ENCODE assay signal across 8 mouse cellular contexts in genomic region chr9:107478979-107479378, GRCm38 (mm10). TPM values are rescaled to one million over a fixed set of nuclear protein-coding genes. Genes with fewer than 3 reads are reported as not detected.
A peak's percentile ranks its signal among the peaks of the same experiment; 100 is the strongest.
DNase-seq lines count a peak whose midpoint lies in the region; ATAC-seq and TF ChIP-seq lines count a peak whose summit lies in the region.
"Had no signal": no experiment of that assay in that cellular context is flagged by ENCODE, and none has a peak within 500 bp of the region (broad histone marks: within the 10 kb centered on the region; RNA-seq: fewer than 3 reads in every experiment).

No protein-coding gene starts in this region.

- H3K9ac ChIP-seq in lung, postnatal 0 days (replicated peaks; ENCODE audit: low read depth): no peak overlapping the region
- 0 out of 2 replicates have a peak overlapping the region, but pooled peaks have one; percentile 33 for H3K9ac ChIP-seq in embryonic facial prominence, embryonic 13.5 days
- H3K9ac ChIP-seq in limb, embryonic 12.5 days (replicated peaks): no peak overlapping the region; the same call in 1 of the 2 replicates
- no peak overlapping the region for H3K9ac ChIP-seq in stomach, embryonic 16.5 days (ENCODE audit: low read length)

- 38% methylated on average over 5 of the region's 5 CpGs for WGBS in lung, postnatal 0 days
- WGBS in embryonic facial prominence, embryonic 13.5 days: 32% methylated on average over 5 of the region's 5 CpGs
- 36% methylated on average over 5 of the region's 5 CpGs for WGBS in limb, embryonic 12.5 days
- WGBS in stomach, embryonic 16.5 days: 38% methylated on average over 5 of the region's 5 CpGs

- no peak for DNase-seq in lung, postnatal 0 days (ENCODE audit: low spot score)
- no peak for DNase-seq in lung, postnatal 25 days (ENCODE audit: low spot score)
- no peak for DNase-seq in layer of hippocampus, postnatal 10 days (ENCODE audit: low spot score in 2 of 2)
- DNase-seq in c-Kit-positive CD71-positive TER-119-positive erythroid progenitor cells, embryonic 14.5 days (ENCODE audit: low spot score): no peak
- DNase-seq: adrenal gland, postnatal 10 days had no signal

- no peaks in the 10 kb centered on the region for H3K4me1 ChIP-seq in lung, postnatal 0 days (ENCODE audit: insufficient read depth, low read depth, low read length)
- peaks cover 47% of the 10 kb centered on the region for H3K4me1 ChIP-seq in embryonic facial prominence, embryonic 13.5 days
- H3K4me1 ChIP-seq in limb, embryonic 12.5 days (replicated peaks): peaks cover 43% of the 10 kb centered on the region
- peaks cover 6% of the 10 kb centered on the region for H3K4me1 ChIP-seq in stomach, embryonic 16.5 days (ENCODE audit: control insufficient read depth, insufficient read depth, low read length)

- ATAC-seq in lung, postnatal 0 days: no peak
- no peak for ATAC-seq in embryonic facial prominence, embryonic 13.5 days (ENCODE audit: insufficient number of reproducible peaks, insufficient read depth, low FRiP score, low TSS enrichment, low read depth)
- no peak for ATAC-seq in limb, embryonic 12.5 days (ENCODE audit: insufficient number of reproducible peaks, insufficient read depth, low FRiP score, low TSS enrichment, low read depth)
- ATAC-seq in stomach, embryonic 16.5 days (ENCODE audit: insufficient read depth, low FRiP score): no peak

- no peak overlapping the region for H3K27ac ChIP-seq in lung, postnatal 0 days (ENCODE audit: low read length)
- peak overlapping the region; percentile 78 for H3K27ac ChIP-seq in embryonic facial prominence, embryonic 13.5 days
- peak overlapping the region; percentile 89 for H3K27ac ChIP-seq in limb, embryonic 12.5 days
- no peak overlapping the region for H3K27ac ChIP-seq in stomach, embryonic 16.5 days (ENCODE audit: low read length)

- H3K4me2 ChIP-seq in lung, postnatal 0 days (replicated peaks; ENCODE audit: low read depth, low read length): no peak overlapping the region
- peak overlapping the region; percentile 41 for H3K4me2 ChIP-seq in embryonic facial prominence, embryonic 13.5 days
- peak overlapping the region; percentile 43 for H3K4me2 ChIP-seq in limb, embryonic 12.5 days
- 0 out of 2 replicates have a peak overlapping the region, but pooled peaks have one; percentile 29 for H3K4me2 ChIP-seq in stomach, embryonic 16.5 days (ENCODE audit: low read depth, low read length)

- no peaks in the 10 kb centered on the region for H3K9me3 ChIP-seq in lung, postnatal 0 days (ENCODE audit: low read length)
- no peaks in the 10 kb centered on the region for H3K9me3 ChIP-seq in embryonic facial prominence, embryonic 13.5 days
- no peaks in the 10 kb centered on the region for H3K9me3 ChIP-seq in limb, embryonic 12.5 days
- no peaks in the 10 kb centered on the region for H3K9me3 ChIP-seq in stomach, embryonic 16.5 days (replicated peaks; ENCODE audit: control insufficient read depth, low read length)

- no peak for TF ChIP-seq EP300 in lung, postnatal 0 days (IDR thresholded peaks at IDR 0.05)

- H3K36me3 ChIP-seq in lung, postnatal 0 days (ENCODE audit: insufficient read depth, low read length): no peaks in the 10 kb centered on the region
- no peaks in the 10 kb centered on the region for H3K36me3 ChIP-seq in embryonic facial prominence, embryonic 13.5 days
- no peaks in the 10 kb centered on the region for H3K36me3 ChIP-seq in limb, embryonic 12.5 days
- no peaks in the 10 kb centered on the region for H3K36me3 ChIP-seq in stomach, embryonic 16.5 days (ENCODE audit: control insufficient read depth, insufficient read depth, low read length)

- TF ChIP-seq CTCF in lung, postnatal 0 days (IDR thresholded peaks at IDR 0.05): peak; percentile 23; the same call in 1 of the 2 replicates

- no peaks in the 10 kb centered on the region for H3K27me3 ChIP-seq in lung, postnatal 0 days (replicated peaks; ENCODE audit: insufficient read depth, low read length)
- H3K27me3 ChIP-seq in embryonic facial prominence, embryonic 13.5 days: peaks cover 8% of the 10 kb centered on the region; the same call in 1 of the 2 replicates
- H3K27me3 ChIP-seq in limb, embryonic 12.5 days: peaks cover 86% of the 10 kb centered on the region
- H3K27me3 ChIP-seq in stomach, embryonic 16.5 days (ENCODE audit: control insufficient read depth, insufficient read depth, low read length): peaks cover 5% of the 10 kb centered on the region; the same call in 1 of the 2 replicates

- no peak overlapping the region for H3K4me3 ChIP-seq in lung, postnatal 0 days (ENCODE audit: low read depth, low read length)
- peak overlapping the region; percentile 14; the same call in 1 of the 2 replicates for H3K4me3 ChIP-seq in embryonic facial prominence, embryonic 13.5 days
- no peak overlapping the region for H3K4me3 ChIP-seq in limb, embryonic 12.5 days (replicated peaks)
- H3K4me3 ChIP-seq in stomach, embryonic 16.5 days (replicated peaks; ENCODE audit: low read length): 0 out of 2 replicates have a peak overlapping the region, but pooled peaks have one; percentile 13

RNA-seq across cellular contexts. Expression of gene Tmem115, which starts 54.8 kb away (rescaled TPM):
- polyA plus RNA-seq in lung, postnatal 0 days (2015; fragmentation: Nextera tagmentation; extraction: Ambion mirVana): 48.4 and 48.5 TPM in 2 replicates
- 46.2 and 46.9 TPM in 2 replicates for polyA plus RNA-seq in embryonic facial prominence, embryonic 13.5 days (2015; fragmentation: Nextera tagmentation; extraction: Ambion mirVana)
- 47.0 and 47.7 TPM in 2 replicates for polyA plus RNA-seq in limb, embryonic 12.5 days (2016; fragmentation: Nextera tagmentation; extraction: Ambion mirVana)
- 38.1 and 40.2 TPM in 2 replicates for polyA plus RNA-seq in stomach, embryonic 16.5 days (2015; fragmentation: Nextera tagmentation; extraction: Ambion mirVana)
- 10 to 100 TPM; 33.2 to 33.3 TPM for total RNA-seq in layer of hippocampus, postnatal 10 days (2021)

Comparison
In these comparisons a context has a peak if more than half of its experiments do, and no peak if none do; other contexts are left out.
1. H3K27ac ChIP-seq: peak in embryonic facial prominence, embryonic 13.5 days (single experiment) and limb, embryonic 12.5 days (single experiment); none in lung, postnatal 0 days (single experiment) and stomach, embryonic 16.5 days (single experiment).
2. H3K4me3 ChIP-seq: peak in embryonic facial prominence, embryonic 13.5 days (single experiment) and stomach, embryonic 16.5 days (single experiment); none in lung, postnatal 0 days (single experiment) and limb, embryonic 12.5 days (single experiment).